Mouse (Mus musculus): ENCODE measurements around the gene Galntl6. TPM values are rescaled to one million over a fixed set of nuclear protein-coding genes. Genes with fewer than 3 reads are reported as not detected.

The Galntl6 gene
- total RNA-seq, 1 experiment = 0.09 TPM

GRCm38 (mm10) chr8:58604751-58605150, 307.7 kb downstream of the Galntl6 start:
- H3K36me3 ChIP-seq (ENCODE audit: control insufficient read depth, insufficient read depth, low read length, poor library complexity, severe bottlenecking) = no peaks in the 10 kb centered on the region
- no peak overlapping the region for H3K27ac ChIP-seq (ENCODE audit: insufficient read depth, low read depth, low read length, poor library complexity, severe bottlenecking)
- H3K9me3 ChIP-seq (ENCODE audit: control insufficient read depth, insufficient read depth, low read depth, low read length) = no peaks in the 10 kb centered on the region
- no peak overlapping the region for H3K4me3 ChIP-seq (ENCODE audit: insufficient read depth in 1 of 2, low read depth in 1 of 2, low read length in 2 of 2, poor library complexity in 1 of 2, severe bottlenecking in 1 of 2)
- no peak for DNase-seq (ENCODE audit: low read depth, low spot score)
- in situ Hi-C loops (cut with MboI; ENCODE audit: low sequenced_read_pairs in 2 of 2, unreplicated experiment in 2 of 2) = no loop called here
- TF ChIP-seq ZNF384 (IDR thresholded peaks at IDR 0.05; ENCODE audit: low read depth, low read length) = no peak
- no peak for TF ChIP-seq HCFC1 (IDR thresholded peaks at IDR 0.05; ENCODE audit: borderline replicate concordance, insufficient read depth, low read length)
- TF ChIP-seq MAFK (IDR thresholded peaks at IDR 0.05; ENCODE audit: insufficient read depth, low read depth, low read length) = no peak
- no peak for TF ChIP-seq CHD2 (IDR thresholded peaks at IDR 0.05; ENCODE audit: low read depth, low read length)
- TF ChIP-seq ZC3H11A (IDR thresholded peaks at IDR 0.05; ENCODE audit: borderline replicate concordance, low read depth, low read length) = no peak
- no peak overlapping the region for H3K9ac ChIP-seq (ENCODE audit: insufficient read depth, low read depth, low read length, poor library complexity, severe bottlenecking)
- no peaks in the 10 kb centered on the region for H3K4me1 ChIP-seq (ENCODE audit: control insufficient read depth in 2 of 2, insufficient read depth in 2 of 2, low read length in 2 of 2, poor library complexity in 1 of 2)

- Histone ChIP-seq H3K4me3 (ENCODE audit: insufficient read depth in 1 of 2, low read depth in 1 of 2, low read length in 2 of 2, poor library complexity in 1 of 2, severe bottlenecking in 1 of 2) (no peak overlapping the region), H3K9me3 (ENCODE audit: control insufficient read depth, insufficient read depth, low read depth, low read length) (no peaks in the 10 kb centered on the region), H3K9ac (ENCODE audit: insufficient read depth, low read depth, low read length, poor library complexity, severe bottlenecking) (no peak overlapping the region), H3K27ac (ENCODE audit: insufficient read depth, low read depth, low read length, poor library complexity, severe bottlenecking) (no peak overlapping the region), H3K36me3 (ENCODE audit: control insufficient read depth, insufficient read depth, low read length, poor library complexity, severe bottlenecking) (no peaks in the 10 kb centered on the region), H3K4me1 (ENCODE audit: control insufficient read depth in 2 of 2, insufficient read depth in 2 of 2, low read length in 2 of 2, poor library complexity in 1 of 2) (no peaks in the 10 kb centered on the region)
- no peak for DNase-seq (ENCODE audit: low read depth, low spot score)
- in situ Hi-C loops (cut with MboI; ENCODE audit: low sequenced_read_pairs in 2 of 2, unreplicated experiment in 2 of 2) = no loop called here
- TF ChIP-seq MAFK (IDR thresholded peaks at IDR 0.05; ENCODE audit: insufficient read depth, low read depth, low read length) = no peak
- no peak for TF ChIP-seq HCFC1 (IDR thresholded peaks at IDR 0.05; ENCODE audit: borderline replicate concordance, insufficient read depth, low read length)
- TF ChIP-seq CHD2 (IDR thresholded peaks at IDR 0.05; ENCODE audit: low read depth, low read length) = no peak
- no peak for TF ChIP-seq ZNF384 (IDR thresholded peaks at IDR 0.05; ENCODE audit: low read depth, low read length)
Observed at GRCm38 (mm10) chr8:58597834-58598233, 314.6 kb downstream of the Galntl6 start.

GRCm38 (mm10) chr8:58575346-58575745, 337.1 kb downstream of the Galntl6 start:
- no peak overlapping the region for H3K27ac ChIP-seq (ENCODE audit: insufficient read depth, low read depth, low read length, poor library complexity, severe bottlenecking)
- H3K36me3 ChIP-seq (ENCODE audit: control insufficient read depth, insufficient read depth, low read length, poor library complexity, severe bottlenecking) = no peaks in the 10 kb centered on the region
- no peak for DNase-seq (ENCODE audit: low read depth, low spot score)
- no peak overlapping the region for H3K9ac ChIP-seq (ENCODE audit: insufficient read depth, low read depth, low read length, poor library complexity, severe bottlenecking)
- no peaks in the 10 kb centered on the region for H3K9me3 ChIP-seq (ENCODE audit: control insufficient read depth, insufficient read depth, low read depth, low read length)
- in situ Hi-C loops (cut with MboI; ENCODE audit: low sequenced_read_pairs in 2 of 2, unreplicated experiment in 2 of 2) = no loop called here
- H3K4me3 ChIP-seq (ENCODE audit: insufficient read depth in 1 of 2, low read depth in 1 of 2, low read length in 2 of 2, poor library complexity in 1 of 2, severe bottlenecking in 1 of 2) = no peak overlapping the region
- no peaks in the 10 kb centered on the region for H3K4me1 ChIP-seq (ENCODE audit: control insufficient read depth in 2 of 2, insufficient read depth in 2 of 2, low read length in 2 of 2, poor library complexity in 1 of 2)
- no peak for TF ChIP-seq ZNF384 (IDR thresholded peaks at IDR 0.05; ENCODE audit: low read depth, low read length)
- TF ChIP-seq MAFK (IDR thresholded peaks at IDR 0.05; ENCODE audit: insufficient read depth, low read depth, low read length) = no peak
- TF ChIP-seq ZC3H11A (IDR thresholded peaks at IDR 0.05; ENCODE audit: borderline replicate concordance, low read depth, low read length) = no peak
- no peak for TF ChIP-seq CHD2 (IDR thresholded peaks at IDR 0.05; ENCODE audit: low read depth, low read length)
- TF ChIP-seq HCFC1 (IDR thresholded peaks at IDR 0.05; ENCODE audit: borderline replicate concordance, insufficient read depth, low read length) = no peak

GRCm38 (mm10) chr8:58568086-58568485, 344.4 kb downstream of the Galntl6 start:
- Histone ChIP-seq H3K9ac (ENCODE audit: insufficient read depth, low read depth, low read length, poor library complexity, severe bottlenecking) (no peak overlapping the region), H3K27ac (ENCODE audit: insufficient read depth, low read depth, low read length, poor library complexity, severe bottlenecking) (no peak overlapping the region), H3K9me3 (ENCODE audit: control insufficient read depth, insufficient read depth, low read depth, low read length) (no peaks in the 10 kb centered on the region), H3K4me3 (ENCODE audit: insufficient read depth in 1 of 2, low read depth in 1 of 2, low read length in 2 of 2, poor library complexity in 1 of 2, severe bottlenecking in 1 of 2) (no peak overlapping the region), H3K36me3 (ENCODE audit: control insufficient read depth, insufficient read depth, low read length, poor library complexity, severe bottlenecking) (no peaks in the 10 kb centered on the region), H3K4me1 (ENCODE audit: control insufficient read depth in 2 of 2, insufficient read depth in 2 of 2, low read length in 2 of 2, poor library complexity in 1 of 2) (no peaks in the 10 kb centered on the region)
- in situ Hi-C loops (cut with MboI; ENCODE audit: low sequenced_read_pairs in 2 of 2, unreplicated experiment in 2 of 2) = no loop called here
- TF ChIP-seq ZNF384 (IDR thresholded peaks at IDR 0.05; ENCODE audit: low read depth, low read length) = no peak
- TF ChIP-seq MAFK (IDR thresholded peaks at IDR 0.05; ENCODE audit: insufficient read depth, low read depth, low read length) = no peak
- no peak for TF ChIP-seq ZC3H11A (IDR thresholded peaks at IDR 0.05; ENCODE audit: borderline replicate concordance, low read depth, low read length)
- no peak for TF ChIP-seq HCFC1 (IDR thresholded peaks at IDR 0.05; ENCODE audit: borderline replicate concordance, insufficient read depth, low read length)
- no peak for TF ChIP-seq CHD2 (IDR thresholded peaks at IDR 0.05; ENCODE audit: low read depth, low read length)
- no peak for DNase-seq (ENCODE audit: low read depth, low spot score)

GRCm38 (mm10) chr8:58566115-58566514, 346.3 kb downstream of the Galntl6 start:
- TF ChIP-seq ZC3H11A (IDR thresholded peaks at IDR 0.05; ENCODE audit: borderline replicate concordance, low read depth, low read length) (peak; percentile 42; the same call in 1 of the 2 replicates), HCFC1 (IDR thresholded peaks at IDR 0.05; ENCODE audit: borderline replicate concordance, insufficient read depth, low read length) (no peak), MAFK (IDR thresholded peaks at IDR 0.05; ENCODE audit: insufficient read depth, low read depth, low read length) (no peak), CHD2 (IDR thresholded peaks at IDR 0.05; ENCODE audit: low read depth, low read length) (no peak), ZNF384 (IDR thresholded peaks at IDR 0.05; ENCODE audit: low read depth, low read length) (no peak)
- DNase-seq (ENCODE audit: low read depth, low spot score) = peak; percentile 9
- H3K4me3 ChIP-seq (ENCODE audit: insufficient read depth in 1 of 2, low read depth in 1 of 2, low read length in 2 of 2, poor library complexity in 1 of 2, severe bottlenecking in 1 of 2) = no peak overlapping the region
- no peak overlapping the region for H3K27ac ChIP-seq (ENCODE audit: insufficient read depth, low read depth, low read length, poor library complexity, severe bottlenecking)
- no peaks in the 10 kb centered on the region for H3K9me3 ChIP-seq (ENCODE audit: control insufficient read depth, insufficient read depth, low read depth, low read length)
- in situ Hi-C loops (cut with MboI; ENCODE audit: low sequenced_read_pairs in 2 of 2, unreplicated experiment in 2 of 2) = no loop called here
- H3K36me3 ChIP-seq (ENCODE audit: control insufficient read depth, insufficient read depth, low read length, poor library complexity, severe bottlenecking) = no peaks in the 10 kb centered on the region
- no peak overlapping the region for H3K9ac ChIP-seq (ENCODE audit: insufficient read depth, low read depth, low read length, poor library complexity, severe bottlenecking)
- no peaks in the 10 kb centered on the region for H3K4me1 ChIP-seq (ENCODE audit: control insufficient read depth in 2 of 2, insufficient read depth in 2 of 2, low read length in 2 of 2, poor library complexity in 1 of 2)

All from ES-E14 (cell line).